Mouse (Mus musculus) liver, adult 2 months (tissue): Measurements from ENCODE around the gene Dnajc27.
A peak's percentile ranks its signal among the peaks of the same experiment; 100 is the strongest.

Source experiments
- CTCF ChIP-seq: fragments of 200-500 bp; IDR thresholded peaks from 2 replicates; pipeline ENCODE4 v1.5.1; 2011; ENCODE audit warnings: low read depth, low read length, control low read depth
- POLR2A ChIP-seq: fragments of 200-500 bp; IDR thresholded peaks from 2 replicates; pipeline ENCODE4 v1.6.1; 2011; ENCODE audit warnings: low read length, control low read depth; ENCODE audit not compliant: insufficient read depth; ENCODE audit errors: extremely low read depth

GRCm38 (mm10) chr12:4082132-4083001, at the start of gene Dnajc27:
- TF ChIP-seq CTCF: no peak
- TF ChIP-seq POLR2A: 0 out of 2 replicates have a peak, but pooled peaks have one; percentile 25
